In the genomic region with DNA sequence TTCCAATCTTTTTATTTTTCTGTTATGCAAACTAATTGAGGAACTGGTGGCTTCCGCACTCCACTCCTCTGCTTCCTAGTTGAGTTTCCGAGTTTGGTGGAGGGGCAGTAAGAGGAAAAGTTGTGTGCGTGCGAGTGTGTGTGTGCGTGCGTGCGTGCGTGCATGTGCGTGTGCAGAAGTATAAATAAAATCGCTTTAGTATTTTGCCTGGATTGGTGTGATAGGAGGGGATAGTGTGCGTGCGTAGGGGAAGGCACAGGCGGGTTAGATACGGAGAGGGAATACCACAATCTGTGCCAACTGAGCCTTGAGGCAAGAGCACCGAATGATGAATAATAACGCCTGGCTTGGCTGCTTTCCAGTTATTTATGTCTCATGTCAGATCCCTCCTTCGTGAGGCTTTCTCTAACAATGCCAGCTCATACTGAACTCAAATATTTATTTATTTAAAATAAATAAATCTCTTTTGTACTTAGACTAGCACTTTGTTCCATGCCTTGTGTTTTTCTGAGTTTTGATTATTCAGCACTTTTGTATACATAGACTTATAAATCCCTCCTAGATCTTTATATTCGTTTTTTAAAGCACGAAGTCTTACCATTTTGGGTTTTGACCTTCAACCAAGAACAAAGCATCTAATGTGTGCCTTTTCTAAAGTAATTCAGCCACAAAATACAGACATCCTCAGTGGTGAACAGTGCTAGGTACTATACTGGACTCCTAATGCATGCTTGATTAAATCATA, we compare ENCODE assay signal across 8 mouse cellular contexts. TPM values are rescaled to one million over a fixed set of nuclear protein-coding genes. Genes with fewer than 3 reads are reported as not detected.
DNase-seq lines count a peak whose midpoint lies in the region; ATAC-seq and TF ChIP-seq lines count a peak whose summit lies in the region.

No protein-coding gene starts in this region.

- no peak for TF ChIP-seq CTCF in brain, embryonic 14.5 days (IDR thresholded peaks at IDR 0.05; ENCODE audit: borderline replicate concordance, extremely low read depth, insufficient read depth, insufficient read length)
- TF ChIP-seq CTCF in kidney, postnatal 0 days (IDR thresholded peaks at IDR 0.05; ENCODE audit: low read depth), result no peak
- TF ChIP-seq CTCF in stomach, postnatal 0 days (IDR thresholded peaks at IDR 0.05; ENCODE audit: low read depth), result no peak

- peak; percentile 6; the same call in 1 of the 2 replicates for ATAC-seq in forebrain, embryonic 16.5 days
- ATAC-seq in kidney, postnatal 0 days (replicated peaks; ENCODE audit: low FRiP score, low read depth), result no peak
- ATAC-seq in megakaryocyte-erythroid progenitor cell, adult 5-6 weeks (replicated peaks; ENCODE audit: low FRiP score, low TSS enrichment, poor library complexity, severe bottlenecking), result peak; percentile 66
- ATAC-seq in stomach, postnatal 0 days (ENCODE audit: low FRiP score, low TSS enrichment), result peak; percentile 38

- H3K27me3 ChIP-seq in forebrain, embryonic 16.5 days (replicated peaks; ENCODE audit: control insufficient read depth, insufficient read depth, low read length), result no peaks in the 10 kb centered on the region
- no peaks in the 10 kb centered on the region for H3K27me3 ChIP-seq in kidney, postnatal 0 days (ENCODE audit: insufficient read depth, low read length)
- no peaks in the 10 kb centered on the region for H3K27me3 ChIP-seq in stomach, postnatal 0 days (ENCODE audit: control insufficient read depth, insufficient read depth, low read length)

- peak overlapping the region; percentile 99 for H3K27ac ChIP-seq in forebrain, embryonic 16.5 days (ENCODE audit: low read length)
- H3K27ac ChIP-seq in kidney, postnatal 0 days, result peak overlapping the region; percentile 99
- peak overlapping the region; percentile 96 for H3K27ac ChIP-seq in stomach, postnatal 0 days (replicated peaks)

- no peak for TF ChIP-seq POLR2A in brain, embryonic 14.5 days (IDR thresholded peaks at IDR 0.05; ENCODE audit: borderline replicate concordance, extremely low read depth, insufficient read depth, insufficient read length, poor library complexity, severe bottlenecking)

- peak overlapping the region; percentile 78 for H3K4me2 ChIP-seq in forebrain, embryonic 16.5 days (ENCODE audit: low read length)
- H3K4me2 ChIP-seq in kidney, postnatal 0 days (ENCODE audit: low read length), result peak overlapping the region; percentile 85
- H3K4me2 ChIP-seq in stomach, postnatal 0 days (replicated peaks; ENCODE audit: low read depth), result peak overlapping the region; percentile 79

- peak; percentile 57 to 78 for DNase-seq in heart, adult 18-20 months
- DNase-seq in heart, adult 9 months (ENCODE audit: low spot score in 2 of 2), result no peak
- DNase-seq in CD4-positive, CD25-positive, alpha-beta regulatory T cell, adult 2 months (ENCODE audit: low read depth, low spot score), result peak; percentile 60
- peak; percentile 92 for DNase-seq in brain, embryonic 14.5 days (ENCODE audit: low read depth)
- DNase-seq in kidney, postnatal 0 days (ENCODE audit: low spot score), result peak; percentile 61
- peak; percentile 58 for DNase-seq in stomach, postnatal 0 days (ENCODE audit: low spot score)

- H3K36me3 ChIP-seq in forebrain, embryonic 16.5 days (ENCODE audit: control insufficient read depth, insufficient read depth), result no peaks in the 10 kb centered on the region; the same call in 1 of the 2 replicates
- H3K36me3 ChIP-seq in kidney, postnatal 0 days (ENCODE audit: insufficient read depth, low read length), result no peaks in the 10 kb centered on the region
- no peaks in the 10 kb centered on the region for H3K36me3 ChIP-seq in stomach, postnatal 0 days (ENCODE audit: control insufficient read depth, insufficient read depth, low read length)

- 1% methylated on average over 19 of the region's 19 CpGs for WGBS in forebrain, embryonic 16.5 days
- 1% methylated on average over 19 of the region's 19 CpGs for WGBS in kidney, postnatal 0 days
- WGBS in stomach, postnatal 0 days, result 3% methylated on average over 19 of the region's 19 CpGs

- peak overlapping the region; percentile 89 for H3K9ac ChIP-seq in forebrain, embryonic 16.5 days (replicated peaks; ENCODE audit: low read depth, low read length)
- H3K9ac ChIP-seq in kidney, postnatal 0 days (ENCODE audit: low read depth, low read length), result peak overlapping the region; percentile 92
- H3K9ac ChIP-seq in stomach, postnatal 0 days (ENCODE audit: low read length), result peak overlapping the region; percentile 93

- H3K4me1 ChIP-seq in forebrain, embryonic 16.5 days (replicated peaks; ENCODE audit: control insufficient read depth, insufficient read depth, low read length), result peaks cover 4% of the 10 kb centered on the region
- no peaks in the 10 kb centered on the region for H3K4me1 ChIP-seq in kidney, postnatal 0 days (replicated peaks; ENCODE audit: insufficient read depth, low read length)
- no peaks in the 10 kb centered on the region for H3K4me1 ChIP-seq in stomach, postnatal 0 days (replicated peaks; ENCODE audit: control insufficient read depth, insufficient read depth)

- no peaks in the 10 kb centered on the region for H3K9me3 ChIP-seq in forebrain, embryonic 16.5 days (ENCODE audit: control insufficient read depth, low read length)
- no peaks in the 10 kb centered on the region for H3K9me3 ChIP-seq in kidney, postnatal 0 days (replicated peaks; ENCODE audit: low read length)
- H3K9me3 ChIP-seq in stomach, postnatal 0 days (ENCODE audit: control insufficient read depth, low read length), result no peaks in the 10 kb centered on the region

- no peak for TF ChIP-seq EP300 in stomach, postnatal 0 days (optimal IDR thresholded peaks at IDR 0.05)

- peak overlapping the region; percentile 96 for H3K4me3 ChIP-seq in forebrain, embryonic 16.5 days (replicated peaks; ENCODE audit: low read length)
- H3K4me3 ChIP-seq in kidney, postnatal 0 days (replicated peaks; ENCODE audit: low read depth, low read length), result peak overlapping the region; percentile 62
- H3K4me3 ChIP-seq in stomach, postnatal 0 days (ENCODE audit: low read depth, low read length), result peak overlapping the region; percentile 93

RNA-seq across cellular contexts. Expression of gene Tiparp, which starts 1.4 kb away (rescaled TPM):
- 10 to 100 TPM in 1 of 2 experiments, 1 to 10 TPM in 1; 8.8 to 13.0 TPM for total RNA-seq in heart, adult 18-20 months (2021)
- 9.1 and 9.8 TPM in 2 replicates for polyA plus RNA-seq in brain, embryonic 14.5 days (2012; rRNA removed)
- 33.9 and 41.4 TPM in 2 replicates for polyA plus RNA-seq in forebrain, embryonic 16.5 days (2015; fragmentation: Nextera tagmentation; extraction: Ambion mirVana)
- 17.5 and 21.3 TPM in 2 replicates for polyA plus RNA-seq in kidney, postnatal 0 days (2015; fragmentation: Nextera tagmentation; extraction: Ambion mirVana)
- total RNA-seq in megakaryocyte-erythroid progenitor cell, adult 5-6 weeks (2014; fragmentation: Nextera tagmentation), result 3.5 and 6.9 TPM in 2 replicates
- 8.3 and 17.0 TPM in 2 replicates for total RNA-seq in megakaryocyte-erythroid progenitor cell, adult 5-6 weeks (2017)
- 19.8 and 20.2 TPM in 2 replicates for polyA plus RNA-seq in stomach, postnatal 0 days (2015; fragmentation: Nextera tagmentation; extraction: Ambion mirVana)

Comparison
In these comparisons a context has a peak if more than half of its experiments do, and no peak if none do; other contexts are left out.
1. DNase-seq: peak in heart, adult 18-20 months (2 of 2), CD4-positive, CD25-positive, alpha-beta regulatory T cell, adult 2 months (single experiment), brain, embryonic 14.5 days (single experiment), kidney, postnatal 0 days (single experiment) and stomach, postnatal 0 days (single experiment); none in heart, adult 9 months (0 of 2).
2. Peak in every context shown above with its lines, with median percentiles within 50 percentile points of each other: H3K27ac ChIP-seq, H3K4me2 ChIP-seq, H3K4me3 ChIP-seq and H3K9ac ChIP-seq.